Mouse (Mus musculus) A20 (cell line): Measurements from ENCODE around the gene 9530053A07Rik.
A peak's percentile ranks its signal among the peaks of the same experiment; 100 is the strongest.
"Not testable (repeated sequence)": the region's sequence is repeated elsewhere in the genome, so short reads cannot be mapped to it uniquely, and the experiment has no call there.

Experiments used
- DNase-seq: peaks from one replicate; pipeline ENCODE4 v3.0.0-alpha.2; 2011; ENCODE audit warnings: low read depth, low spot score

The 9530053A07Rik gene

DNA sequence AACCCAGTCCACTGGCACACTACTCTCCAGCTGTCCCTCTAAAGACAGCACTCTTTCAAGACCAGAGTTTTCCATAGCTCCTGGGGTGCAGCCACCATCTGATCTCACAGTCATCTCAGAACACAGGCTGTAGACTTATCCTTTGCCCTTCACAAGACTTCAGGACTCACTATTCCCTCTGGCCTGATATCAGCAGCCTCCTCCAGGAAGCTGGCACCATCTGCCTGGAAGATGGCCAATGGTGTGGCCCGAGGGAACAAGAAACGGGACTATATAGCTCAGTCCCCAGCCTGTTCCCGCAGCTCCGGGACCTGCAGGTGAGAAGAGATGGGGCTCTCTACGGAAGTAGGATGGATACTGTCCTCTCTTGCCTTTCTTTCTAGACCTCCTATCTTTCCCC lies at the start of gene 9530053A07Rik:
9530053A07Rik (plus strand) TSS at position 301 of the 400 bp plus-strand sequence.
- DNase-seq, result no peak

GRCm38 (mm10) chr7:28084215-28084614 lies 45.1 kb upstream of the 9530053A07Rik start:
- no peak for DNase-seq

GRCm38 (mm10) chr7:28086236-28086635 lies 43.0 kb upstream of the 9530053A07Rik start:
- DNase-seq, result no peak

DNA sequence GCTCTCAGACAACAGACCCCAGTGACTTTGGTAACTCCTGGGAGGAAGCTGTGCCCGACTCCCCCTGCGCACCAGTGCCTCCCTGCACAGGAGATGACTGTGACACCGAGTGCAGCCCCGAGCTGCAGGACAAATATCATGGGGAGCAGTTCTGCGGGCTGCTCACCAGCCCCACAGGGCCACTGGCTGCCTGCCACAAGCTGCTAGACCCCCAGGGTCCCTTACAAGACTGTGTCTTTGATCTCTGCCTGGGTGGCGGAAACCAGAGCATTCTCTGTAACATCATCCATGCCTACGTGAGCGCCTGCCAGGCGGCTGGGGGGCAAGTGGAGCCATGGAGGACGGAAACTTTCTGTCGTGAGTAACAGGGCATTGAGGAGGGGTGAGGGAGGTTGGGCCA lies 35.7 kb upstream of the 9530053A07Rik start:
- DNase-seq, result no peak

DNA sequence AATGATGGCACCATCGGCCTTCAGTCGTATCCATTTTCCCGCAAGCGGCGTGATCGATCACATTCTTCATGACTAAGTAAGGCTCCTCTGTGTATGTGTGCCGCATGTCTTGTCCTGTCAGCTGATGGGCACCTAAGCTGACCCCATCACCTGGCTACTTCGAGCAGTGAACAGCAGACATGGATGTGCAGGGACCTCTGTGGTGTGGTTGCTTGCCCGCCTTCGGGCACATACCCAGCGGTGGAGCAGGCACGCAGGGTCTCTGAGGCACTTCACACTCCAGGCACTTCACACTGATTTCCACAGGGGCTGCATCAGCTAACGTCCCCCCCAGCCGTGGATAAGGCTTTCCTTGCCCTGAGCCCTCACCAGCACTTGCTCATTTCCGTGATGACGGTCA lies 30.2 kb upstream of the 9530053A07Rik start:
- DNase-seq, result no peak

DNA sequence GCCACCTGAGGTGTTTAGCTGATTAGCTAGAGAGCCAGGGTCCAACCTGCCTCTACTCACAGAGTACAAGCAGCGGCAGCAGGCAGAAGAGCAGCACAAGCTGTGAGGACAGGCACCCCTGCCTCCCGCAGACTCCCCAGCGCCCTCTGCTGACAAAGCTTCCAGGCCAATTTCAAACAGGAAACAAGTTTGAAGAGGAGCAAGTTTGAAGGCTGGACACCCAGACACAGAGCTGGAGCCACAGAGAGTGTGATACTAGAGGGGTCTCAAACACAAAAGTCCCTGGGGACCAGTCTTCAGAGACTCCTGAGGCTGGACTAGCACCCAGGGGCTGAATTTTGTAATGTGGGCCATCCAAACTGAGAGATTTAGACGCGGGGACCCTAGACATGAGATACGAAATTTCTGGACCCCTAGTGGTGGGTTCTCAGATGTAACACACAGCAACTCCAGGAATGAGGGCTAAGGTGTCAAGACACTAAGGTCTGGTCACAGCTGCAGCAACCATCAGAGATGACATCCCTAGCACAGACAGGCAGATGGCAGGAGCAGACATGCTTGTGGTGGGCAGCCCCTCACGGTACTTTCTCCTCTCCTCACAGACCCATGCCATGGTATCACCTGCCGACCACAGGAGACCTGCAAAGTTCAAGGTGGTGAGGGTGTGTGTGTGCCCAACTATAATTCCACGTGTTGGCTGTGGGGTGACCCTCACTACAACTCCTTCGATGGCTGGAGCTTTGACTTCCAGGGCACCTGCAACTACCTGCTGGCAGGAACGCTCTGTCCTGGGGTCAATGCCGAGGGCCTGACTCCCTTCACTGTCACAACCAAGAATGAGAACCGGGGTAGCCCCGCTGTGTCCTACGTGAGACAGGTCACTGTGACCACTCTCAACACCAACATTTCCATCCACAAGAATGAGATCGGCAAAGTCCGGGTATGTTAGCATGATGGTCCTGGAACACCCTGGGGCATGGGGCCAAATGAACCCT lies 28.4 kb upstream of the 9530053A07Rik start:
- DNase-seq, result peak; percentile 80

- DNase-seq, result not testable (repeated sequence)
Observed at GRCm38 (mm10) chr7:28102936-28103335, 26.3 kb upstream of the 9530053A07Rik start.

DNA sequence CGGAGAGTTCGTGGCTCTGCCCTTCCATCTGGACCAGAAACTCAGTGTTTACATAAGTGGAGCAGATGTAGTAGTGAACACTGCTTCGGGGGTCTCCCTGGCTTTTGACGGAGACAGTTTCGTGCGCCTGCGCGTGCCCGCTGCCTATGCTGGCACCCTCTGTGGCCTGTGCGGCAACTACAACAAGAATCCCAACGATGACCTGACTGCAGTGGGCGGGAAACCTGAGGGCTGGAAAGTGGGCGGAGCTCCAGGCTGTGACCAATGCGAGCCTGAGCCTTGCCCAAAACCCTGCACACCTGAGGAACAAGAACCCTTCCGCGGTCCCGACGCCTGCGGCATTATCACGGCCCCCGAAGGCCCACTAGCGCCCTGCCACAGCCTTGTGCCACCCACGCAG lies 24.6 kb upstream of the 9530053A07Rik start:
- DNase-seq, result no peak

GRCm38 (mm10) chr7:28106241-28106640 lies 23.0 kb upstream of the 9530053A07Rik start:
- DNase-seq, result no peak

- DNase-seq, result no peak
Observed at GRCm38 (mm10) chr7:28114648-28115047, 14.6 kb upstream of the 9530053A07Rik start.

DNA sequence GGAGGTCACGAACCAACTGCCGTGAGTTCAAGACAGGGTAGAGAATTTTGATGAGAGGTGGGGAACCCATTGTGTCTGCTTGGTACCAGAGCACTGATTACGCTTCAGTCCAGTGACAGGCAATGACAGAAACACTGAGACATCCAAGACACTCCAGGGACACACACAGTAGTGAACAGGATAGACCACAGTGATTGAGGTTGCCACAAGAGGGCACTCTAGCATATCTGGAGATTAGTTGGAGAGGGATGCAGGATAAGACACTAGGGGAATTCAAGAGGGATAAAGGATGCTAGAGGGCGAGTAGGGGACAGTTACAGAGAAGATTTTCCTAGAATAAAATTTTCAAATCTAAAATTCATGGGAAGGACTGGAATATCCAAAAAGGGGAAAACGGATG lies 8.3 kb downstream of the 9530053A07Rik start:
- peak; percentile 26 for DNase-seq

DNA sequence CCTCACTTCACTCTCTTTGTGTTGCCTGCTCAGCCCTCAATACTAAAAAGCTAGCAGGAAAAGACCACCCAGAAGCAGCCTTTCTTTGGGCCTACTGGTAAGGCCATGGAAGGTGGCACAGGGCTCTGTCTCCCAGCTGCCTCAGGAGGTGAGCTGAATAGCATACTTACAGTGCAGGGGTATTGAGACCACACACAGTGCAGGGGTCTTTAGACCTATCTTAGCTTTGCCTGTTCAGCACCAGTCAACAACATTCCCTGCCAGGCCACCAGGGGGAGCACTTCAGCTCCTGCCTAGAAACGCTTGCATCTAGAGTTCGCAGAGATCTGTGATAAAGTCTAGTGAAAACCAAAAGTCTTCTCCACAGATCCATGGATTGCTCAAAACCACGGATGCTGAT lies 19.0 kb downstream of the 9530053A07Rik start:
- DNase-seq, result peak; percentile 57

GRCm38 (mm10) chr7:28149841-28150240 lies 20.6 kb downstream of the 9530053A07Rik start:
- DNase-seq, result no peak

DNA sequence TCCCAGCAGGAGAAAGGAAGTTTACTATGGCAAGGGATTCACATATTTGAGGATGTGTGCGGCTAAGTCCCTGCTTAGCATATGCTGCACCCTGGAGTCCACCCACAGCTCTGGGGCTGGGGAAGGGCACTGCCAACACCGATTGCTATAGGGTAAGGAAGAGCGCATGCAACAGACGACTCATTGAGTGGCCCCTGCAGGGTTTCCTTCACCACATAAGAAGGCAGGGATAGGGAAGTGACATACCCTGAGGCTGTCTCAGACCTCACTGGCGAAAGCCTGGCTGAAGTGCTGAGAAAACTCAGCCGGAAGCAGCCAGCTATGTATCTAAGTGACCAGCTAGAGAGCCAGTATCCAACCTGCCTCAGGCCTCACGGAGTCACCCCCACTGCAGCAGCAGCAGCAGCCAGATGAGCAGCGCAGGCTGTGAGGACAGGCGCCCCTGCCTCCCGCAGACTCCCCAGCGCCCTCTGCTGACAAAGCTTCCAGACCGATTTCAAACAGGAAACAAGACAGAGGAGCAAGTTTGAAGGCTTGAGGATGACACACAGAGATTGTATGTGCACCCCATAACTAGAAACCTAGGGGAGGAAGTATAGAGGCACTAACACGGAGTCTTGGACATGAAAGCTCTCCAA lies 22.4 kb downstream of the 9530053A07Rik start:
- DNase-seq, result peak; percentile 67

DNA sequence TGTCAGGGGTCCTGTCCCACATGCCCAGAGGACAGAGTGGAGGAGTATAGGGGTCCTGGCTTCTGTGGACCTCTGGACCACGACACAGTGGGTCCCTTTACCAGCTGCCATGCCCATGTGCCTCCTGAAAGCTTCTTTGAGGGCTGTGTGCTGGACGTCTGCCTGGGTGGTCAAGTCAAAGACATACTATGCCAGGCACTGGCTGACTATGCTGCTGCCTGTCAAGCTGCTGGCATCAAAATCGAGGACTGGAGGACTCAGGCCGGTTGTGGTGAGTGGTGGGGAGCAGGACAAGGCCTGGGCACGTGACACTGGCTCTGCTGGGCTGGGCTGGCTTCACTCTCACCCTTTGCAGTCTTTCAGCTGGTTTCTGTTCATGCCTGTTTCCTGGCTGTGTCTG lies 24.3 kb downstream of the 9530053A07Rik start:
- DNase-seq, result not testable (repeated sequence)

DNA sequence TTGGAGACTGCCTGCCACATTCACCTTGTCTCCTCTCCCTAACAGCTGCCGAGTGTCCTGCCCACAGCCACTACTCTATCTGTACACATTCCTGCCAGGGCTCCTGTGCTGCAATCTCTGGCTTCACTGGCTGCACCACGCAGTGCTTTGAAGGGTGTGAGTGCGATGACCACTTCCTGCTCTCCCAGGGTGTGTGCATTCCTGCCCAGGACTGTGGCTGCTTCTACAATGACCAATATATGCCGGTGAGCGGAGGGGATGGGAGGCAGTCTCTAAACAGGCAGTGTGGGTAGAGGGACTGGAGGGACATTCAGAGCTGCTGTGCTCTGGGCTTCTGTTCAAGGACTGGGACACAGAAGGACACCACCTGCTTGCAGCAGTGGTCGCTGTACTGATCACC lies 30.0 kb downstream of the 9530053A07Rik start:
- DNase-seq, result no peak

DNA sequence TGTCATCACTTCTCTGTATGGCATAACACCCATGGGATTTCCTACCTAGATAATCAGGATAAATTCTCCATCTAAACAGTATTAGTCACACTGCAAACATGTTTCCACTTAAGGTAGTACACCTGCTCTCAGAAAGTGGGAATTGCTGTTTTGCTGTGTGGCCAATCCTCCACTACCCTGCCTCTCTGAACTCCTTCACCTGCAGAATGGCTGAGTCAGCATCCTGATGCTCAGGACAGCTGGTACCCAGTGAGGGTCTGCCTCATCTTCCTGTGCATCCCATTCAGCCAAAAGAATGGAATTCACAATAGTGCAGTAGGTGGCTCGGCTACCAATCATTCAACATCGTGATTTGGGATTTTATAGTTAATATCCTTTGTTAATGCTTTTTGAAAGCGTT lies 30.6 kb downstream of the 9530053A07Rik start:
- DNase-seq, result no peak

GRCm38 (mm10) chr7:28161163-28161749 lies 32.0 kb downstream of the 9530053A07Rik start:
- DNase-seq, result no peak

- peak; percentile 31 for DNase-seq
Observed at GRCm38 (mm10) chr7:28165406-28165805, 36.1 kb downstream of the 9530053A07Rik start.

DNA sequence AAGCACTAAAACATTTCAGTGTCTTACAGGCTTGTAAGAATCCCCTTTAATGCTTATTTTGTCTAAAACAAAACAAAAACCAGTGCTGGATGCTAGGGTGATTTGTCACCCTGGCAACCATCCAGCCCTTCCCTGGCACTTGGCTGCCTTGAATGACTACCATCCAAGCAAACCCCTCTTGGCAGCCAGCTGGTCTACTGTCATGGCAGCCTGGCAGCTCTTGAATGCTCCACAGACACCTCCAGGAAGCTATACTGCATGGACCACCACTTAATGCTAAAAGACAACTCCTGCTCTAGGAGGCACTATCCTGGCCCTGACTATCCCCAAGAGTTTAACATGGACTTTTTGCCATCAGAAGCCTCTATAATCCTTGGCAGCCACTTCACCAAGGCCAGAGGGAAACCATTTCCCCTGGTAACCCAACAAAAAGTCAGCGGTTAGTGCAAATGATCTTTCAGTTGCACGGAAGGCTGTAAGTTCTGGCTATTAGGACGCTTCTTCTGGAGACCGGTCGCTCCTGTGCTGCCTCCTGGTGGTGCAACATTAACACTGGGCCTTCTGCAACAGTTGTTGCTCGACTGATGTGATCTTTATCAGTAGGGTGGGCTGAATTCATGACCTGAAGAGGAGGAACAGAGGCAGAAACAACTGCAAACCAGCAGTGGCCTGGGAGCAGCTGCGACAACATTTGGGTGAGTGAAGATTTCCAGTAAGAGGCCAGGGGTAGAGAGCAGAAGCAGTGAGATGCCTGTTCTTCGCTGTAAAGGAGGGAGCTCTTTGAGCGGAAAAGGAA lies 39.3 kb downstream of the 9530053A07Rik start:
- DNase-seq, result peak; percentile 87
